Mouse (Mus musculus) lung, adult 2 months (tissue): ENCODE results near the gene Gm42715. TPM values are rescaled to one million over a fixed set of nuclear protein-coding genes. Genes with fewer than 3 reads are reported as not detected.

Experiments
- DNase-seq: peaks from one replicate; pipeline ENCODE4 v3.0.0; 2022
- H3K4me1 ChIP-seq: fragments of 200-500 bp; 2 replicates; pipeline ENCODE4 v1.6.1; 2011; ENCODE audit warnings: low read length; ENCODE audit not compliant: control insufficient read depth, insufficient read depth
- H3K4me3 ChIP-seq: fragments of 200-500 bp; replicated peaks from 2 replicates; pipeline ENCODE3; 2011; ENCODE audit warnings: low read depth, mild to moderate bottlenecking, control low read depth, low read length; ENCODE audit errors: extremely low read depth
- CTCF ChIP-seq: fragments of 200-500 bp; IDR thresholded peaks from 2 replicates; pipeline ENCODE4 v1.5.1; 2011; ENCODE audit warnings: mild to moderate bottlenecking, low read length, control low read depth; ENCODE audit not compliant: insufficient read depth
- POLR2A ChIP-seq: fragments of 200-500 bp; IDR thresholded peaks from 2 replicates; pipeline ENCODE4 v1.6.1; 2011; ENCODE audit warnings: low read depth, mild to moderate bottlenecking, control low read depth, low read length, borderline replicate concordance; ENCODE audit errors: extremely low read depth
- WGBS: fragments of 180-500 bp; shearing (Covaris S2); methylation state at CpG from one replicate; pipeline ENCODE4 v1.1.7; 2018; 5-methylcytosine and 5-hydroxymethylcytosine counted together
- polyA plus RNA-seq: library from polyadenylated mRNA; depleted of rRNA; stranded (reverse); fragments of >200 nt; gene quantifications from 2 replicates; pipeline ENCODE4 v1.2.3, GENCODE M21; 2012

Gm42715 gene
- polyA plus RNA-seq, 1 experiment: 10.0 TPM

DNA sequence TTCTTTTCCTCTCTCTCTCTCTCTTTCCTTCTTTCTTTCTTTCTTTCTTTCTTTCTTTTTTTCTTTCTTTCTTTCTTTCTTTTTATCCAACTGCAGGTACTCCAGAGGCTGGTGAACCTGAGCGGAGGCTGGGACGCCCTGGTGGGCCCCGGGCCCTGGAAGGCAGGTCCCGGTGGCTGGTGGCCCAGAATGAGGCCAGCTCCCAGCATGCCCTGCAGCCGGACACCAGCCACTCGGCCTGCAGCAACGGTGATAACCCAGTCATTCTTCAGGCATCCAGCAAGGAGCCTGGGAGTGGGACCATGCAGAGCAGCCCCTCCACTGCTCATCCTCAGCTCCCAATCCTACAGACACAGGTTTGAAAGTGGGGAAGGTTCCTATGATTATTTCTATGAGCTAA, 3.5 kb upstream of the Gm42715 start:
- DNase-seq: no peak
- no peak overlapping the region for H3K4me3 ChIP-seq
- TF ChIP-seq POLR2A (no peak), CTCF (no peak)
- WGBS: 81% methylated on average over 7 of the region's 7 CpGs
- H3K4me1 ChIP-seq: peaks cover 10% of the 10 kb centered on the region

- no peak overlapping the region for H3K4me3 ChIP-seq
- TF ChIP-seq POLR2A: no peak
- no peak for TF ChIP-seq CTCF
- DNase-seq: no peak
- peaks cover 10% of the 10 kb centered on the region for H3K4me1 ChIP-seq
- 92% methylated on average over 6 of the region's 7 CpGs for WGBS
These were observed 3.0 kb upstream of the Gm42715 start for GRCm38 (mm10) chr7:127516344-127516743.

- no peak for DNase-seq
- Histone ChIP-seq H3K4me1 (no peaks in the 10 kb centered on the region), H3K4me3 (no peak overlapping the region)
- 92% methylated on average over 3 of the region's 3 CpGs for WGBS
- TF ChIP-seq CTCF (no peak), POLR2A (no peak)
These were observed 22.3 kb downstream of the Gm42715 start for GRCm38 (mm10) chr7:127541671-127542070.

DNA sequence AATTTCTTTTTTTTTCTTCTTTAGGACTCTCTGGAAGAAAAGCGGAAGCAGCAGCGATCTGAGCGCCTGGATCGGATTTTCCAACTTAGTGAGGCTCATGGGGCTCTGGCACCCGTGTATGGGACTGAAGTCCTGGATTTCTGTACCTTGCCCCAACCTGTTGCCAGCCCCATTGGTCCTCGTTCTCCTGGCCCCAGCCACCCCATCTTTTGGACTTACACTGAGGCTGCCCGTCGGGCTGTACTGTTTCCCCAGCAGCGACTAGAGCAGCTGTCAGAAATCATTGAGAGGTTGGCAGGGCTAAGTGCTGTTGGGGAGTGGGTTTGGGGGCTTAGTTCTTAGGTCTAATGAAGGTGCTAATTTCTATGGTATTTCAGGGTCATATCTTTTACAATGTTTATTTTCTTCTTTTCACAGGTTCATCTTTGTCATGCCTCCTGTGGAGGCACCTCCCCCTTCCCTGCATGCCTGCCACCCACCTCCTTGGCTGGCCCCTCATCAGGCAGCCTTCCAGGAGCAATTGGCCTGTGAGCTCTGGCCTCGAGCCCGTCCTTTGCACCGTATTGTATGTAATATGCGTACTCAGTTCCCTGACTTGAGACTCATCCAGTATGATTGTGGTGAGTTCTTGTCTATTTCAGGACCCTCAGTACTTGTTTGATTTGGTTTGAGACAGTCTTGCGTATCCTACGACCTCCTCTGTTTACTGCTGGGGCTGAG, 29.9 kb downstream of the Gm42715 start:
- no peak for TF ChIP-seq POLR2A
- no peak for TF ChIP-seq CTCF
- DNase-seq: no peak
- Histone ChIP-seq H3K4me1 (no peaks in the 10 kb centered on the region), H3K4me3 (no peak overlapping the region)
- WGBS: 82% methylated on average over 15 of the region's 15 CpGs

- TF ChIP-seq POLR2A (no peak), CTCF (no peak)
- DNase-seq: no peak
- Histone ChIP-seq H3K4me3 (no peak overlapping the region), H3K4me1 (no peaks in the 10 kb centered on the region)
- WGBS: 95% methylated on average over 8 of the region's 8 CpGs
These were observed 32.2 kb downstream of the Gm42715 start for GRCm38 (mm10) chr7:127551558-127551957.

DNA sequence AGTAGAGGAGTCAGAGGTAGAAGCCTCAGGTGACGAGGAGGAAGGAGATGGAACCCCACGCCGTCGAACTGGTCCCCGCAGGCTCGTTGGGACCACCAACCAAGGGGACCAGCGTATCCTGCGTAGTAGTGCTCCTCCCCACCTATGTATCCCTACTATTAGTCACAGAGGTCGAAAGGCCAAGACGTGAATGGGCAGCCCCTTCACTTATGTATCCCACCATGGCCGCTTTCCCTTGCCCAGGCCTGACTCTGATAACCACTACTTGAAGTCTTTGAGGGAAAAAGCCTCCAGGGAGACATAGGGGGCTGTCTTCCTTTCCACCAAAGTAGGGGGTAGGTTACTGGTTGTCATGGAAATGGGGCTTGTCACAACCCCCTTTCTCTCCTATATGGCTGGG, 41.2 kb downstream of the Gm42715 start:
- H3K4me3 ChIP-seq: no peak overlapping the region
- DNase-seq: no peak
- TF ChIP-seq CTCF (no peak), POLR2A (no peak)
- 96% methylated on average over 11 of the region's 11 CpGs for WGBS
- H3K4me1 ChIP-seq: peaks cover 5% of the 10 kb centered on the region; the same call in 1 of the 2 replicates

GRCm38 (mm10) chr7:127561340-127561858, 42.0 kb downstream of the Gm42715 start, which contains the start of gene Tmem265:
Gene Tmem265, plus strand, starts transcription at chr7:127561390.
- TF ChIP-seq POLR2A (no peak), CTCF (no peak)
- peaks cover 5% of the 10 kb centered on the region; the same call in 1 of the 2 replicates for H3K4me1 ChIP-seq
- no peak for DNase-seq
- 74% methylated on average over 5 of the region's 5 CpGs for WGBS
- H3K4me3 ChIP-seq: no peak within 1 kb of the TSS

DNA sequence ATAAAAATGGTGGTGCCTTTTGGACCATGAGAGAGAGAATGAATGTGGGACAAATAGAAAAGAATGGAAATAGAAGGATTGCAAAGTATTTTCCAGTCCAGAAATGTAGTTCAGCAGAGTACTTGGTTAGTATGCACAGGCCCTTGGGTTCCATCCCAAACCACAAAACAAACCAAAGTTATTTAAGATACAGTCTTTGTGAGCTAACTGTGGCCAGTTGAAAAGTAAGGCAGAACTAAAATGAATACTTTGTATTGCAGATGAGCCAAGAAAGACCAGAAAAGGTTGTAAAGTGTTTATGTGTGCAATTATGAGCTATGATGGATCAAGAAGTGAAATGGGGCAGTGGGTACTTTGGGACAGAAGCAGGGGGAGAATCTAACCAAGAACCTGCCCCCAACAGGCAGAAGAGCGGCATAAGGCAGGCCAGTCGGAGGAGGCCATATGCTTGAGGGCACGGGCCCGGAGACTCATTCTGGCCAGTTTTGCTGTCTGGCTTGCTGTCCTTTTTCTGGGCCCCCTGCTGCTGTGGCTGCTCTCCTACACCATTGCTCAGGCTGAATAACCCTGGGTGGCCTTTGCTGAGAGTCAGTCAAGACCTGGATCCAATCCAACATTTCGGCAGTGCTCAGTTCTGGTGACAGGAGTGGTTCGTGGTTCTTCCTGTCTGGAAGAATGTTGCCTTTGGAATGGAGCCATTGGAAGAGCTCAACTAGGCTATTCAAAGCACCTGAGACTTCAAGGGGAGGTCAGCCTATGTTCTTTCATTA, 45.2 kb downstream of the Gm42715 start:
- DNase-seq: no peak
- H3K4me3 ChIP-seq: no peak overlapping the region
- peaks cover 5% of the 10 kb centered on the region; the same call in 1 of the 2 replicates for H3K4me1 ChIP-seq
- 58% methylated on average over 6 of the region's 6 CpGs for WGBS
- no peak for TF ChIP-seq POLR2A
- TF ChIP-seq CTCF: no peak

DNA sequence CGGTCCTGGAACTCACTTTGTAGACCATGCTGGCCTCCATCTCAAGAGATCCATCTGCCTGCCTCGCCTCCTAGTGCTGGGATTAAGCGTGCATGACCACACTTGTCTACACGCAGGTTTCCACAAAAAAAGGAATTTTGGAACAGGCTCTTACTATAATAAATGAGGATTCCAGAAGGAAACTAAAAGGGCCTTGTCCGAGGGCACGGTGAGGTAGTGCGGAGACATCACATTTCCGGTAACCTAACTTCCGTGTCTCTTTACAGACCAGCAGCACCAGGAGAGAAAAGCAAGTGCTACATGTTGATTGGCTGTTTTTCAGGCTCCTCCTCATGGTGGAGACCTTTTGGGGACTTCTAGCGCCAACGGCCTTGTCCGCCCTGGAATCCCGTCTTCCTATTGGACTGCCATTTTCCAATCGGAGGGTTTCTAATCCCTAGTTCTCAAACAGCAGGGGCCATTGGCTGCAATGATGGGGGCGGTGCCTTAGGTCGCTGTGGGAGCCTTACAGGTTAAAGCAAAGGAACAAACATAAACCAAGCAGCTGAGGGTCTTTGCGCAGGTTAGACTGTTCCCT, 53.6 kb downstream of the Gm42715 start, which contains the start of gene Phkg2:
Phkg2 (plus strand) TSS at position 446 of the 577 bp plus-strand sequence.
- Histone ChIP-seq H3K4me1 (peaks cover 8% of the 10 kb centered on the region; the same call in 1 of the 2 replicates), H3K4me3 (peak within 1 kb of the TSS; percentile 90)
- peak; percentile 81 for DNase-seq
- TF ChIP-seq POLR2A: peak; percentile 78; the same call in 1 of the 2 replicates
- TF ChIP-seq CTCF: no peak
- WGBS: 0% methylated on average over 17 of the region's 17 CpGs
